Mouse (Mus musculus): ENCODE data around the gene Ptges2.

Gene Ptges2

DNA sequence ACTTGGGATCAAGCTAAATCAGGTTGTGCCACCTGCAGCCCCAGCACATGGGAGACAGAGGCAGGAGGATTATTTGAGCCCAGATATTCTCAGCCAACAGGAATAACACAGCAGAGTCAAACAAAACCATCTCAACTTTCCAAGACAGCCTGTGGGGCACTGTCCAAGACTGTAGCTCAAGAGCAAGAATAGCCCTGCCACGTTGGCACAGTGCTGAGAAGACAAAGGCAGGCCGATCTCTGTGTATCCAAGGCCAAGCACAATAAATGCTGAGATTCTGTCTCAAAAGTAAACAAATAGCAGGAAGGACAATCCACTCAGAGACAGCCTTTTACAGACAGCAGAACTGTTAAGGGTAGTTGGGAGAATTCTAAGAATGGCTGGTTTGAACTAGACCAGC lies 44.5 kb downstream of the Ptges2 start:
- DNase-seq (ENCODE audit: low read depth, low spot score) = no peak

GRCm38 (mm10) chr2:32440632-32441031 lies 44.9 kb downstream of the Ptges2 start:
- no peak for DNase-seq (ENCODE audit: low read depth, low spot score)

DNA sequence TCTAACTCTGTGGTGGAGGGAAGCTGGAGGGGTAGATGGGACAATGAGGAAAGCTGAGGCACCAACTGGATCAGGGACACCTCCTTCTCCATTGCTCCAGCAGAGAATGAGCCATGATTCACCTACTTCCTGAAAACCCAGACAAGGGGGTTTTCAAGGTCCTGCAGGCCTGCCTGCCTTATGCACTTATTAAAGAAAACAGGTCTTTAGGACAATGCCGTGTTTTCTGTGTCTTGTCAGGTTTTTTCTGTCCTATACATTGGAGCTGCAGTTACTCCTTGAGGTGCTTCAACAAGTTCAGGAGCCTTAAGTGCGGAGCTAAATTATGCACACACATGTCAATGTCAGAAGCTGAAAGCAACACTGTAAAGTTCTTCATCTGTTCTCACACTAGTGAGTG lies 45.9 kb downstream of the Ptges2 start:
- no peak for DNase-seq (ENCODE audit: low read depth, low spot score)

DNA sequence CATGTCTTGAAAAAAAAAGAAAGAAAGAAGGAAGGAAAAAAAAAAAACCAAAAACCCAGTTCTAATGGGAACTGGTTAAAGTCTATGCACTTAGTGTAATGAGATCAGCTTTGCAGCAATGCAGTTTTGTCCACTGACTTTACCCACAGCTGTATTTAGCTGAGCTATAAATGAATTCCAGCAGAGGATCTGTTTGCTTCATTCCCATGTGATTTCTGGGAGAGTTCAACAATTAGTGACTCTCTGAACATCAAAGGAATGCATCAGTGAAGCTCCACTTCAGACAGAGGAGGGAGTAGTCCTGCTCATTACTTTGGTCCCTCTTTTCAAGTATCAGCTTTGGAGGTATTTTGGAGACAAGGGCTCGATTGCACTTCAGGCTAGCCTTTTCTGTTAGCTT lies 49.8 kb downstream of the Ptges2 start:
- DNase-seq (ENCODE audit: low read depth, low spot score) = no peak

DNA sequence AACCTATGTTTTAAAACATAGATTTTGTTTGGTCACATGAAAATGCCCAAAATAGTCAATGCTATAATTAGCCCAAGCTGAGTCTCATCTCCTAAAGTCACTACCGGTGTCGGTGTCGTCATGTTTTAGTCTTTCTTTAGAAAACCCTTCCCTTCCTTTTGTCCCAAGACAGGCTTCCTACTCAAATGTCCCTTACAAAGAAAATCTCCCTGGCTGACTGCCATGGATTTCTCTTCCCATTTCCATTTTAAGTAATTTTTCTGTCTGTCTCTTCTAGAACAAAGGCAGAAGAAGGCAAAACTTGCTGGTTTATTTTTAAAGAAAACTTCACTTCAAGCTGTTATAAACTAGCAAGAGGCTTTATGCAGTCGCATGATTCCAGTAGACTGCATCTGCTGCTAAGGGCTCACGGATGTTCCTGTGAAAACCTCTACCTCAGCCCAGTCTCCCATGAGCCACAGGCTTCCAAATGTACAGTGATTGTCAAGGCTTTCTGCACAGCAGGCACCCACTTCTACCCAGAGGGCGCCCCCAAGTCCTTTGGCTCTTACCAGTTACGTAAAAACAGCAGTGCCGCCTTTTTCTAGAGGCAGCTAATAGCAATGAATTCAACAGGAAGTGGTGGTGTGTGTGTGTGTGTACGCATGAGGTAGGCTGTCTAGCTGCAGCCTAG lies 51.7 kb downstream of the Ptges2 start:
- DNase-seq (ENCODE audit: low read depth, low spot score) = no peak

DNA sequence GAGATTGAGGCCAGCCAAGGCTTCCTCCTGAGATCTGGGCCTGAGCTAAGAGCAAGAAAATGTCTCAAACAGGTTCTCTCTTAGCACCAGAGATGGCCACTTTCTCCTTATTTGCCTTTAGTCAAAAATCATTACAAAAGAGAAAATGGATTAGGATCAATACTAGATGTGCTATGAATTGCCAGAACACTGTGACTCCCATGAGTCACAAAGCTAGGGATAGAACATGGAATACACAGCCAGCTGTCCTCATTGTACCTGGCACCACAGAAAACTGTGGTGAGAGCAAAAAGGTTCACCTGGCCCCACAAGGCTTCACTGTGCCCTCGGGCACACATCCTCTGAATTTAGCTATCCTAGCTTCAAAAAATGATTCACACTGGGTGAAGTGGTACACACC lies 52.8 kb downstream of the Ptges2 start:
- no peak for DNase-seq (ENCODE audit: low read depth, low spot score)

DNA sequence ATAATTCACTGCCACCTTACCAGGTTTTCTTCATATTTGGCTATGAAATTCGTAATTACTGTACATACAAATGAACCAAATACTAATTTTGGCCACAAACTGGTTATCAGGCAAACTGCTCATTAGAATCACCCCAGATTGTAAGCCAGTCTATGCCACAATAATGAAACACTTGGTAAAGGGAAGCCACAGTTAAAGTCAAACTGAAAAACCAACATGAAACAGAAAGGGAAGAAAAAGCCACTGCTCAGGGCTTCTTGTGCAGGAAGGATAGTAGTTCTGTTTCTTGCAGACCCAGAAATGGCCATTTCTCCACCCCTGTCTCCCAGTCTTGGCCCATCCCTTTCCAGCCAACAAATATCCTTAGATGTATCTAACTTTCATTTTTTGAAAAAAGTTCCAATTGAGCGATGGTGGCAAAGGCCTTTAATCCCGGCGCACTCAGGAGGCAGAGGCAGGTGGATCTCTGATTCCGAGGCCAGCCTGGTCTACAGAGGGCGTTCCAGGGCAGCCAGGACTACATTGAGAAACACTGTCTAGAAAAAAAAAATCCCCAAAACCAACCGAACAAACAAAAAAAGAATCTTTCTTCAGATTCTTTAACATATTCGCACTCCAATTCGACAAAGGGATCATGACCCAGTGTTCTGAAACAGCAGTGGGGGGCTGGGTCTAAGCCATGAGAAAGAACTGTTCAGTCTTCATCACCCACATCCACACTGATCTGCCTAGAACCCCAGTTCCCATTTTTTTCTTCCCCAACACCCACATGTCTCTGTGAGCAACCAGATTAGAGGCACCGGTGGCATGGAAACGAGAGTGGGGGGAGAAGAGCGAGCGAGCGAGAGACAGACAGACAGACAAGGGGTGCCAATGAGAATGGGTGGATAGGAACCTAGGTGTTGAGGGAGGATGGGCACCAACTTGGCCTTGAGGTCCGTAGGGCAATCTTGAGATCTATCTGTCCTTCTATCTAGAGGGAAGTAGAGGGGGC lies 54.4 kb downstream of the Ptges2 start, which contains the start of gene Naif1:
Gene Naif1 (plus strand): TSS at position 697 of the 994 bp plus-strand sequence.
- no peak for DNase-seq (ENCODE audit: low read depth, low spot score)

GRCm38 (mm10) chr2:32450881-32451844 lies 55.5 kb downstream of the Ptges2 start, which contains the start of gene Slc25a25:
Slc25a25 (minus strand) TSS chr2:32451445.
- DNase-seq (ENCODE audit: low read depth, low spot score) = peak; percentile 96

DNA sequence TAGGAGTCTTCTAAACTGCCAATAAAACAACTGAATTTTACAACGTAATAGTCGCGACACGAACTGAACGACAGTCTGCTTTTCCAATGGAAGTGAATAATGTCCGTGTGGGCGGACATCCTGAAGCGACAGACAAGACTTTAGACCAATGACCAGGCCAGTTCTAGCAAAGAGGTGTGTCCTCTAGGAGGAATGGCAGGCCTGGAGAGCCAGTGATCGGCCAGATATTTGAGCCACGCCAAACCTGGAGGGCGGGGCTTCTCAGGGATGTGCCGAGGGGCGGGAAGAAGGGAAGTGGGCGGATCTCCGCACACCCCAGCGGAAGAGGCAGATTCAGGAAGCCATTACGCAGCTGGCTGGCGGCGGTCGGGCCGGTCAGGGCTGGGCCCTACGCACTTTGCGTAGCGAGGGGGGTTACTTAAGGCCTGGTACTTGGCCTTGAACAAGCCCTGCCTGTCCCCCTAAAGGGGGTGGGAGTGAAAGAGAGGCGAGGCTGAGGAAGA lies 56.2 kb downstream of the Ptges2 start:
- DNase-seq (ENCODE audit: low read depth, low spot score) = peak; percentile 97

DNA sequence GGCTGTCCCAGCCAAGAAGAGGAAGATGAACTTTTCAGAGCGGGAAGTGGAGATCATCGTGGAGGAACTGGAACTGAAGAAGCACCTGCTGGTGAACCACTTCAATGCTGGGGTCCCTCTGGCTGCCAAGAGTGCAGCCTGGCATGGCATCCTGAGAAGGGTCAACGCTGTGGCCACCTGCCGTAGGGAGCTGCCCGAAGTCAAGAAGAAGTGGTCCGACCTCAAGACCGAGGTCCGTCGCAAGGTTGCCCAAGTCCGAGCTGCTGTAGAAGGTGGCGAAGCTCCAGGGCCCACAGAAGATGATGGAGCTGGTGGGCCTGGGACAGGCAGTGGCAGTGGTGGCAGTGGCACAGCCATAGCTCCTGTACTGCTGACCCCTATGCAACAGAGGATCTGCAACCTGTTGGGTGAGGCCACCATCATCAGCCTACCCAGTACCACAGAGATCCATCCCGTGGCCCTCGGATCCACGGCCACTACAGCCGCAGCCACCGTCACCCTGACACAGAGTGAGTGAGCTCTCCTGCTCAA lies 56.8 kb downstream of the Ptges2 start:
- DNase-seq (ENCODE audit: low read depth, low spot score) = no peak

DNA sequence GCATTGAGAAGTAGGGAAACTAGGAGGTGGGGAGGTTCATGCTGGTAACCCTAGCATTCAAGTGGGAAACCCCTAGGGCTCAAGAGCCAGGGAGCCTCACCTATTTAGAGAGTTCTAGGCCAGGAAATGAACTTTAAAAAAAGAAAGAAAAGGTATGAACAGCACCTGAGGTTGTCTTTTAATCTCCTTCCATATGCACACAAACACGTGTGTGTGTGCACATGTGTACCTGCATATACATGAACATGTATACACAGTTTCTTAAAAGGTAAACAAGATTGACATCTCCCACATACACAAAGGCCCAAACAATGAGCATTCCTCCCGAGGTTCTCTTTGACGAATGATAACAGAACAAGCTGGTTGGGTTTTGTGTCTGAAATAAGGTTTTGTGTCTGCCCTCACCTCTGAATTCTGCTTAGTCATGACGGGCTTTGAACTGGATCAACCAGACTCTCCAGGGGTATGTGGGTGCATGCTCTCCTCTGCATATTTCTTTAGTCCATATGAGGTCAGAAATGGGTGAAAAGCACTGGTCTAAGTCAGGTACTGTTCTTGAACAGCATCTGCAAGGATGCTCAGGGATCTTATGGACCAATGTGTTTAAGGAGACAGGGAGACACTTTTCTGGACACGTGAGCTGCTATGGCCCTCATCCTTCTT lies 58.1 kb downstream of the Ptges2 start:
- no peak for DNase-seq (ENCODE audit: low read depth, low spot score)

GRCm38 (mm10) chr2:32454633-32455032 lies 58.9 kb downstream of the Ptges2 start:
- DNase-seq (ENCODE audit: low read depth, low spot score) = no peak

GRCm38 (mm10) chr2:32455101-32455500 lies 59.4 kb downstream of the Ptges2 start:
- no peak for DNase-seq (ENCODE audit: low read depth, low spot score)
